Mouse (Mus musculus) bone marrow macrophage, adult 2 months (primary cell): ENCODE results near the gene Rere.
"Not testable (repeated sequence)": the region's sequence is repeated elsewhere in the genome, so short reads cannot be mapped to it uniquely, and the experiment has no call there.

ENCODE experiments used
- CTCF ChIP-seq: IDR thresholded peaks from 2 replicates; pipeline ENCODE4 v1.5.1; 2012; ENCODE audit warnings: low read depth, mild to moderate bottlenecking, low read length, moderate library complexity
- POLR2A ChIP-seq: IDR thresholded peaks from 2 replicates; pipeline ENCODE4 v1.6.1; 2012; ENCODE audit warnings: mild to moderate bottlenecking, low read depth, low read length, borderline replicate concordance

GRCm38 (mm10) chr4:150279336-150279735 is 2.1 kb upstream of the Rere start:
- not testable (repeated sequence) for TF ChIP-seq POLR2A, CTCF
